Mouse (Mus musculus) embryo, embryonic 11 days (tissue): ENCODE results near the gene Scgb1b12.
"Not testable (repeated sequence)": the region's sequence is repeated elsewhere in the genome, so short reads cannot be mapped to it uniquely, and the experiment has no call there.

ENCODE experiments used
- DNase-seq: peaks from one replicate; pipeline ENCODE4 v3.0.0-alpha.2; 2015

The Scgb1b12 gene

GRCm38 (mm10) chr7:32333882-32334281 lies at the start of gene Scgb1b12:
TSS of gene Scgb1b12 (plus strand) at chr7:32334182.
- DNase-seq = not testable (repeated sequence)

GRCm38 (mm10) chr7:32327145-32327544 lies 6.8 kb upstream of the Scgb1b12 start, which contains the start of gene Scgb2b12:
TSS of gene Scgb2b12 (minus strand) at chr7:32327245.
- DNase-seq = not testable (repeated sequence)
